ENCODE assay signal across 17 mouse cellular contexts in the genomic region with DNA sequence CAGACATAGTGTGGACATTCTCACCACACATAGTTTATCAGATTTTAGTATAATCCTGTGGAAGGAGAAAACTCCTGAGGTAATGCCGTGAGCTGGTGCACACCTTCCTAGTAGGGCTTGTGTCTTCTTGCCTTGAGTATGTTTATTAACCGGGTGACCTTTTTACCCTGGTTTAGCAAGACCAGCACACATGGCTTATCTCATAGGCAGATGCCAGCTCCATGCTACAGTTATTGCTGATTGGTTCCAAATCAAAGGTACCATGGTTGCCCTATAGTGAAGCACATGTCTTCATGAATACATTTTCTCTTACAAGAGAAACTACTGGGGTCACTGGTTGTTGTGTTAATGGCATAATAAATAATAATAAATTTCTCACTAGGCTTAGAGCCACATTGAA. TPM values are rescaled to one million over a fixed set of nuclear protein-coding genes. Genes with fewer than 3 reads are reported as not detected.
"Had no signal": no experiment of that assay in that cellular context is flagged by ENCODE, and none has a peak within 500 bp of the region (broad histone marks: within the 10 kb centered on the region; RNA-seq: fewer than 3 reads in every experiment).

No protein-coding gene starts in this region.

- H3K4me2 ChIP-seq: neural tube, embryonic 13.5 days; neural tube, embryonic 15.5 days; stomach, embryonic 15.5 days had no signal

- H3K4me3 ChIP-seq: neural tube, embryonic 13.5 days; neural tube, embryonic 15.5 days; stomach, embryonic 15.5 days had no signal

- H3K27ac ChIP-seq: neural tube, embryonic 13.5 days; neural tube, embryonic 15.5 days; stomach, embryonic 15.5 days; stomach, postnatal 0 days had no signal

- H3K36me3 ChIP-seq: neural tube, embryonic 13.5 days; neural tube, embryonic 15.5 days; stomach, embryonic 15.5 days had no signal

- H3K9me3 ChIP-seq: neural tube, embryonic 13.5 days; neural tube, embryonic 15.5 days; stomach, embryonic 15.5 days had no signal

- DNase-seq: retina, postnatal 1 day; right cerebral cortex, adult 18-20 months; right cerebral cortex, postnatal 14 days; right cerebral cortex, postnatal 25 days; right cerebral cortex, postnatal 4 days; spleen, adult 18-20 months; thymus, adult 18-20 months; thymus, adult 2 months; thymus, postnatal 14 days; thymus, postnatal 25 days; thymus, postnatal 4 days had no signal

- H3K27me3 ChIP-seq: neural tube, embryonic 13.5 days; neural tube, embryonic 15.5 days; stomach, embryonic 15.5 days had no signal

- H3K4me1 ChIP-seq: neural tube, embryonic 13.5 days; neural tube, embryonic 15.5 days; stomach, embryonic 15.5 days had no signal

- H3K9ac ChIP-seq: neural tube, embryonic 13.5 days; neural tube, embryonic 15.5 days; stomach, embryonic 15.5 days had no signal

RNA-seq across cellular contexts. Expression of a gene that starts 38.1 kb away (rescaled TPM):
- total RNA-seq: neutrophil, adult 5-6 weeks had no signal
- polyA plus RNA-seq: neural tube, embryonic 13.5 days; stomach, embryonic 14.5 days had no signal
